Mouse (Mus musculus) heart, adult 11 months (tissue): ENCODE data around the gene Krtap19-4.

Source experiments
- DNase-seq: peaks from one replicate; pipeline ENCODE4 v3.0.0; 2022

Gene Krtap19-4

DNA sequence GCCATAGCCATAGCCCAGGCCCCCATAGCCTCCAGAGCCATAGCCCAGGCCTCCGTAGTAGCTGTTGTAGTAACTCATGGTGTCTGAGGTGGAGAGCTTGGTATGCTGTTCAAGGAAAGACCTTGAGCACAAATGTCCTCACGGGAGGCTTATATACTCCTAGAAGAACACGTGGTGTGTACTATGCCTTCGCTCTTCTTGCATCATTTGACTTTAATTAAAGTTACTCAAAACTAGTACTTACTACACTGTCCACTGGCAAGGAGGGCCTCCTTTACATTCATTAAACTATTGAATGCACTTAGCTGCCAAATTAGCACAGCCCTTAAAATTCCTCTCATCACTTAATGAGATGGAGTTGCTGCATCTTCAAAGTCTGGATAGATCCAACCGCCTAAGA is at the start of gene Krtap19-4:
TSS of gene Krtap19-4 (minus strand) at position 101 of the 400 bp plus-strand sequence.
- no peak for DNase-seq

DNA sequence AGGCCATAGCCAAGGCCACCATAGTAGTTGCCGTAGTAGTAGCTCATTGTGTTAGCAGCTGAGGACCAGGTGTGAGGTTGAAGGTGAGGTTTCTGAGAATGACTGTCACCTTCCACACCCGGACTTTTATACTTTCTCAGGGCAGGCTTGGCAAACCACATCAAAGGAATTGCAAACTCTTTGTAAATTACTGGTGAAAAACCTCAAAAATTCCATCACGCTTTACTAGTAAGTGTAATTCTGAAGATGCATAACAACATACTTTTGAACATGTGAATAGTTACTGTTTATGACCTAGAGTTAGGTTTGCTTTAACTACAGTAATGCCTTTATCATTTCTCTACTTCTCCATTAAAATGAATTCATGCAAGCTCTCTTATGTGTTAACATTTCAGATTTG is 47.3 kb upstream of the Krtap19-4 start, which contains the start of gene Krtap19-9b:
TSS of gene Krtap19-9b (minus strand) at position 101 of the 400 bp plus-strand sequence.
- DNase-seq, result no peak

DNA sequence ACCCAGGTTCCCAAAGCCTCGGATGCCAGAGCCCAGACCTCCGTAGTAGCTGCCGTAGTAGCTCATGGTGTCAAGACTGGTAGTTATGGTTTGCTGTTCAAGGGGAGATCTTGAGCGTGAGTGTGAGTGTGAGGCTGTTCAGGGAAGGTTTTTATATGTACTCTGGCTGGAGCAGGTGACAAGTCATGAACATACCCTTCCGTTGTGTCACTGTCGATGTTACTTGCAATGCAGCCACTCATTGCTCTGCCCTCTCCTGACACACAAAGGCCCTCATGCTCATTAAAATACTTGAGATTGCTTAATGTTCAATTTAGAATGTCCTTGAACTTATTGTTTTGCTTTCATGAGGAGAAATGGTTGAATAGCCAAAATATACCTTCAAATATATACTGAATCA is 11.5 kb upstream of the Krtap19-4 start, which contains the start of gene Krtap19-5:
TSS of gene Krtap19-5 (minus strand) at position 101 of the 400 bp plus-strand sequence.
- DNase-seq, result no peak

DNA sequence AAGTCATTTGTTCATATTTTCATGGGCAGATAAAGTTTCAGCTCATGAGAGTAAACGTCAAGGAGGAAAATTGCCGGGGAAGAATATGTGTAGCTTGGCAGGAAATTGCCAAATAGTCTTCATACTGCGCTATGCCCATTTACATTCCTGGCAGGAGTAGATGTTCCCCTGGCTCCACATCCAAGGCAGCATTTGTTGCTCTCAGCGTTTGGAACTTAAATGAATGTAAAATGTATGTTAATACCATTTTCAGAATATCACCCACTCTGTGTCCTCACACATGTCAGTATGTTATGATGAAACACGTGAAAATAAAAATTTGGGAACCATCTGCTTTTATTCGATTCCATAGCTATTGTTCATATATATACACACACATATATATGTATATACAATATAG is 2.0 kb upstream of the Krtap19-4 start:
- DNase-seq, result no peak

DNA sequence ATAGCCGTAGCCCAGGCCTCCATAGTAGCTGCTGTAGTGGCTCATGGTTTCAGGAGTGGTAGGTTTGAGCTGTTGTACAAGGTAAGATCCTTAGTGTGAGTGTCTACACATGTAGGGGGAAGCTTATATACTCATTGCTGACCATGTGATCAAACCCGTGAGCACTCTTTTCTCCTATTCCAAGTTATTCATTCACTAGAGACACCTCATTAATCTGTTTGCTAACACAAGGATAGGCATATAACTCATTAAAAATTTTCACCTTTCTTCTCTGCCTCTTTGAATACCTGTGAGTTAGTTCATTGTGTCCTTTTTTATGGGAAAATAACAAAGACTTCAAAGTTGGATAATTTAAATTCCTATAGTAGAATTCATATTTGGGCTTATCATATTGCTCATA is 7.0 kb downstream of the Krtap19-4 start, which contains the start of gene Krtap19-3:
TSS of gene Krtap19-3 (minus strand) at position 101 of the 400 bp plus-strand sequence.
- DNase-seq, result no peak

DNA sequence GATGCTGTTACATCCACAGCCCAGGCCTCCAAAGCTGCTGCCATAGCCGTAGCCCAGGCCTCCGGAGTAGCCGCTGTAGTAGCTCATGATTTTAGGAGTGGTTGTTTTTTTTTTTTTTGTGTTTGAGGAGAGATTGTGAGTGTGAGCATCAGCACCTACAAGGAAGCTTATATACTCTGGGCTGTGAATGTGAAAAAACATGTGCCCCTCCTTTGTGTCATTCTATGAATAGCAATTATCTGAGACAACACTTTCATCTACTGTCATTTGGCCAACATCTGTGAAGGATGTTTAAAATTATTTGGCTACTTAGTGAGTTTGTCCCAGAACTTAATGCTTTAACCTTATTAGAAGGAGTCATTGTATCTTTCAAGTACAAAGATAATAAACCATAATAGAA is 10.7 kb downstream of the Krtap19-4 start, which contains the start of gene Krtap19-2:
TSS of gene Krtap19-2 (minus strand) at position 101 of the 400 bp plus-strand sequence.
- DNase-seq, result no peak

DNA sequence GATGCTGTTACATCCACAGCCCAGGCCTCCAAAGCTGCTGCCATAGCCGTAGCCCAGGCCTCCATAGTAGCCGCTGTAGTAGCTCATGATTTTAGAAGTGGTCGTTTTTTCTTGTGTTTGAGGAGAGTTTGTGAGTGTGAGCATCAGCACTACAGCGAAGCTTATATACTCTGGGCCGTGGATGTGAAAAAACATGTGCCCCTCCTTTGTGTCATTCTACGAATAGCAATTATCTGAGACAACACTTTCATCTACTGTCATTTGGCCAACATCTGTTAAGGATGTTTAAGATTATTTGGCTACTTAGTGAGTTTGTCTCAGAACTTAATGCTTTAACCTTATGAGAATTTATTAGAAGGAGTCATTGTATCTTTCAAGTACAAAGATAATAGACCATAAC is 15.6 kb downstream of the Krtap19-4 start, which contains the start of gene Krtap19-1:
TSS of gene Krtap19-1 (minus strand) at position 101 of the 400 bp plus-strand sequence.
- DNase-seq, result no peak

DNA sequence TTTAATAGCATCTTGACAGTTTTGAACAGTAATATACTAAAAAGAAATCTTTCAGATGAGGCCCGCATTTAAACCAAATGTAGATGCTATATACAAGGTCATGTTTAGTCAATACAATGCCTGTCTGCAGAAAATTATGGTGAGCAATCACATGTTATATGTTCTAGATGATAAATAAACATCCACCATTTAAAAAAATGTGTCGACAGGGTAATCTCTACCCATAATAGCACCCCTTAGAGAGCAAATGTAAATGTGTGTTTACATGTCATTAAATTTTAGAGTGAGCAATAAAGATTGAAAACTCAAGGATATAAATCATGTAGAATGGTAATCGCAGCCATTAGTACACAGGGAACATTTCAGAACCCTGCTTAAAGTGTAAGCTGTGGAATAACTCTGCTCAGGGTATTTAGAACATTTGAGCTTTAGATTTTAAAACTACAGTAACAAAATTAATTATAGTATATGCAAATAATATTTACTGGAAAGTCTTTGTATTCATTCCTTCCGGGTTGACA is 19.9 kb downstream of the Krtap19-4 start:
- no peak for DNase-seq

DNA sequence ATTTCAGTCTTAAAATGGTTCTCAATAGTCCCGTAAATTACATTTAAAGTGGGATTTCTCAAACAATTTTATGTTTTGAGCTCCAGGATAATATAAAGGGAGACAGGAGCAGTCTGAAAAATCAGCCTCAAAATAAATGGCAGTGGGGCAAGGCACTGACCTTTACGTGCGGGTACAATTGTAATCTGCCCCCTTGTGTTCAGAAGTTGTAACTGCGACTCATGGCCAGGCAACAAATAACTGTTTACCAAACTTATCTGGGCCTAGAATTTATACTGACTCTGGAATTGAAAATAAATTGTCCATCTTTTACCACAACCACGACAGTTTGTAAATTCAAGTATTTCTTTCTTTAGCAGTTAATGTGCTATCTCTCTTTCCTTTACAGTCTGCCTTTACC is 33.4 kb downstream of the Krtap19-4 start:
- no peak for DNase-seq

DNA sequence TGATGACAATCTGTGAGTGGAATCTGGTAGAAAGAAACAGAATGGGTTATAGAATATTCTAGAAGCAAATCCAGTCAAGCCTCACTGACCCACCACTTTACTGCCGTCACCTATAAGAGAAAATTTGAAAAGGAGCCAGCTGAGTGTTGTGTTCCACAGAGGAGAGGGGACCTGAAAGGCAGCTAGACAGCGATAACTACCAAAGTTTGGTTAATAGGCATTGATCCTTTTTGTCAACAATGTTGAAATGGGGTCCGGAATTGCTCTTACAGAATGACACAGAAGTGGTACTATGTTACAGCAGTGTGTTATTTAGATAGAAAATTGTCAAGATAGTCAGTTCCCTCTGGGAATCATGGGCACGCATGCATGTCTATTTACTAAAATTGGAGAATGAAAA is 36.3 kb downstream of the Krtap19-4 start:
- DNase-seq, result no peak

DNA sequence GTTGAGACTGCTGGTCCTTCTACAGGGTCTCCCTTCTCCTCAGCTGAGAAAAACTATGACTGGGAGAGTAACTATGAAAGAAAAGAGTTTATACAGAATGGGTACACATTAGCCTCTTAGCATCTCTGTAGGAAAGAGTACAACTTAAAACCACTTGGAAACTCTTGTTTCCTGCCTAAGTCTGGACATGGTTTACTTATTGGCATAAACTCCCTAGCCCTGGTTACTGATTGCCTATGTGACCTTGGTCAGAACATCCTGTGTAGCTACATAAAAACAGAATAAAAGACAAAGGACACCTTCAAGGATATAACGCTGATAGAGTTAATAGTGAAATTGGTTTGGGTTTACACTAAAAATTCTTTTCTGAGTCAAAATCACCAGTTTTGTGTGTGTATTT is 37.5 kb downstream of the Krtap19-4 start:
- DNase-seq, result no peak
